ENCODE assay signal across 11 mouse cellular contexts in genomic region chr1:75457710-75458024, GRCm38 (mm10). TPM values are rescaled to one million over a fixed set of nuclear protein-coding genes. Genes with fewer than 3 reads are reported as not detected.
DNase-seq lines count a peak whose midpoint lies in the region; ATAC-seq and TF ChIP-seq lines count a peak whose summit lies in the region.
"Had no signal": no experiment of that assay in that cellular context is flagged by ENCODE, and none has a peak within 500 bp of the region (broad histone marks: within the 10 kb centered on the region; RNA-seq: fewer than 3 reads in every experiment).

No protein-coding gene starts in this region.

- TF ChIP-seq CTCF in liver, embryonic 14.5 days (IDR thresholded peaks at IDR 0.05; ENCODE audit: low read depth), result no peak
- no peak for TF ChIP-seq CTCF in stomach, postnatal 0 days (IDR thresholded peaks at IDR 0.05; ENCODE audit: low read depth)

- no peaks in the 10 kb centered on the region for H3K36me3 ChIP-seq in forebrain, embryonic 10.5 days (replicated peaks)
- H3K36me3 ChIP-seq in forebrain, embryonic 16.5 days (ENCODE audit: control insufficient read depth, insufficient read depth), result no peaks in the 10 kb centered on the region
- no peaks in the 10 kb centered on the region for H3K36me3 ChIP-seq in lung, embryonic 16.5 days (ENCODE audit: control insufficient read depth, insufficient read depth, low read length)
- no peaks in the 10 kb centered on the region for H3K36me3 ChIP-seq in liver, embryonic 14.5 days (replicated peaks; ENCODE audit: control insufficient read depth, insufficient read depth, low read depth)
- no peaks in the 10 kb centered on the region for H3K36me3 ChIP-seq in stomach, postnatal 0 days (ENCODE audit: control insufficient read depth, insufficient read depth, low read length)
- H3K36me3 ChIP-seq: limb, embryonic 15.5 days had no signal

- H3K27me3 ChIP-seq in forebrain, embryonic 10.5 days (ENCODE audit: poor library complexity, severe bottlenecking), result peaks cover 98% of the 10 kb centered on the region
- peaks cover 5% of the 10 kb centered on the region; the same call in 1 of the 2 replicates for H3K27me3 ChIP-seq in forebrain, embryonic 16.5 days (replicated peaks; ENCODE audit: control insufficient read depth, insufficient read depth, low read length)
- H3K27me3 ChIP-seq in lung, embryonic 16.5 days (ENCODE audit: control insufficient read depth, insufficient read depth, low read depth, low read length), result peaks cover 30% of the 10 kb centered on the region
- peaks cover 70% of the 10 kb centered on the region for H3K27me3 ChIP-seq in liver, embryonic 14.5 days (ENCODE audit: control insufficient read depth, insufficient read depth, low read length)
- H3K27me3 ChIP-seq in stomach, postnatal 0 days (ENCODE audit: control insufficient read depth, insufficient read depth, low read length), result no peaks in the 10 kb centered on the region; the same call in 1 of the 2 replicates

- DNase-seq in forebrain, embryonic 10.5 days (ENCODE audit: extremely low spot score, low spot score), result no peak
- DNase-seq in lung, adult 18-20 months, result no peak
- no peak for DNase-seq in liver, embryonic 14.5 days (ENCODE audit: low read depth in 3 of 3, low spot score in 3 of 3)
- DNase-seq in stomach, postnatal 0 days (ENCODE audit: low spot score), result no peak
- no peak for DNase-seq in layer of hippocampus, postnatal 36 days
- no peak for DNase-seq in testis, postnatal 10 days (ENCODE audit: low spot score)
- DNase-seq: gastrocnemius, postnatal 14 days had no signal

- H3K4me3 ChIP-seq in forebrain, embryonic 10.5 days, result peak overlapping the region; percentile 50
- no peak overlapping the region for H3K4me3 ChIP-seq in forebrain, embryonic 16.5 days (replicated peaks; ENCODE audit: low read length)
- H3K4me3 ChIP-seq in lung, embryonic 16.5 days (ENCODE audit: low read length), result no peak overlapping the region
- no peak overlapping the region for H3K4me3 ChIP-seq in liver, embryonic 14.5 days (ENCODE audit: insufficient read depth in 1 of 2, low read depth in 2 of 2, low read length in 2 of 2)
- no peak overlapping the region for H3K4me3 ChIP-seq in stomach, postnatal 0 days (ENCODE audit: low read depth, low read length)

- ATAC-seq in forebrain, embryonic 16.5 days, result no peak
- ATAC-seq in lung, embryonic 16.5 days (ENCODE audit: low read depth), result 0 out of 2 replicates have a peak, but pooled peaks have one; percentile 11
- ATAC-seq in liver, embryonic 14.5 days (ENCODE audit: insufficient read depth), result no peak
- ATAC-seq in stomach, postnatal 0 days (ENCODE audit: low FRiP score, low TSS enrichment), result peak; percentile 29; the same call in 1 of the 2 replicates
- ATAC-seq: activated CD4-positive, CD25-positive, alpha-beta regulatory T cell, adult 4 months had no signal

- no peak overlapping the region for H3K4me2 ChIP-seq in forebrain, embryonic 16.5 days (ENCODE audit: low read length)
- peak overlapping the region; percentile 57; the same call in 1 of the 2 replicates for H3K4me2 ChIP-seq in lung, embryonic 16.5 days (ENCODE audit: low read depth, low read length)
- peak overlapping the region; percentile 23; the same call in 1 of the 2 replicates for H3K4me2 ChIP-seq in liver, embryonic 14.5 days (ENCODE audit: low read depth)
- H3K4me2 ChIP-seq in stomach, postnatal 0 days (replicated peaks; ENCODE audit: low read depth), result peak overlapping the region; percentile 56; the same call in 1 of the 2 replicates

- no peaks in the 10 kb centered on the region for H3K9me3 ChIP-seq in forebrain, embryonic 10.5 days
- H3K9me3 ChIP-seq in forebrain, embryonic 16.5 days (ENCODE audit: control insufficient read depth, low read length), result no peaks in the 10 kb centered on the region
- H3K9me3 ChIP-seq in lung, embryonic 16.5 days (ENCODE audit: control insufficient read depth, low read length), result no peaks in the 10 kb centered on the region
- H3K9me3 ChIP-seq in liver, embryonic 14.5 days (ENCODE audit: control insufficient read depth, low read length), result no peaks in the 10 kb centered on the region
- H3K9me3 ChIP-seq in stomach, postnatal 0 days (ENCODE audit: control insufficient read depth, low read length), result no peaks in the 10 kb centered on the region
- H3K9me3 ChIP-seq: limb, embryonic 15.5 days had no signal

- under 1% methylated on average over 9 of the region's 10 CpGs for WGBS in forebrain, embryonic 10.5 days
- 5% methylated on average over 9 of the region's 10 CpGs for WGBS in forebrain, embryonic 16.5 days
- 7% methylated on average over 8 of the region's 10 CpGs for WGBS in lung, embryonic 16.5 days
- 4% methylated on average over 10 of the region's 10 CpGs for WGBS in liver, embryonic 14.5 days (ENCODE audit: insufficient replicate concordance)
- WGBS in stomach, postnatal 0 days, result 8% methylated on average over 7 of the region's 10 CpGs

- no peak for TF ChIP-seq EP300 in liver, embryonic 14.5 days (IDR thresholded peaks at IDR 0.05; ENCODE audit: low read depth)
- TF ChIP-seq EP300 in stomach, postnatal 0 days (optimal IDR thresholded peaks at IDR 0.05), result no peak

- peak overlapping the region; percentile 85 for H3K27ac ChIP-seq in forebrain, embryonic 10.5 days
- no peak overlapping the region for H3K27ac ChIP-seq in forebrain, embryonic 16.5 days (ENCODE audit: low read length)
- no peak overlapping the region for H3K27ac ChIP-seq in lung, embryonic 16.5 days (ENCODE audit: low read length)
- H3K27ac ChIP-seq in liver, embryonic 14.5 days, result no peak overlapping the region
- peak overlapping the region; percentile 63; the same call in 1 of the 2 replicates for H3K27ac ChIP-seq in stomach, postnatal 0 days (replicated peaks)

- H3K9ac ChIP-seq in forebrain, embryonic 16.5 days (replicated peaks; ENCODE audit: low read depth, low read length), result no peak overlapping the region; the same call in 1 of the 2 replicates
- no peak overlapping the region; the same call in 1 of the 2 replicates for H3K9ac ChIP-seq in lung, embryonic 16.5 days (ENCODE audit: low read length)
- H3K9ac ChIP-seq in liver, embryonic 14.5 days (replicated peaks), result no peak overlapping the region
- no peak overlapping the region for H3K9ac ChIP-seq in stomach, postnatal 0 days (ENCODE audit: low read length)
- H3K9ac ChIP-seq: limb, embryonic 15.5 days had no signal

- peaks cover 70% of the 10 kb centered on the region for H3K4me1 ChIP-seq in forebrain, embryonic 10.5 days
- peaks cover 28% of the 10 kb centered on the region for H3K4me1 ChIP-seq in forebrain, embryonic 16.5 days (replicated peaks; ENCODE audit: control insufficient read depth, insufficient read depth, low read length)
- H3K4me1 ChIP-seq in lung, embryonic 16.5 days (replicated peaks; ENCODE audit: control insufficient read depth, insufficient read depth, low read length), result peaks cover 13% of the 10 kb centered on the region
- H3K4me1 ChIP-seq in liver, embryonic 14.5 days (replicated peaks; ENCODE audit: control insufficient read depth in 2 of 2, insufficient read depth in 2 of 2, low read length in 1 of 2), result peaks cover 3 to 15% of the 10 kb centered on the region in 2 experiments; a peak in 3 of 4 replicates
- H3K4me1 ChIP-seq in stomach, postnatal 0 days (replicated peaks; ENCODE audit: control insufficient read depth, insufficient read depth), result 0 out of 2 replicates have a peak, but pooled peaks cover 3% of the 10 kb centered on the region

RNA-seq across cellular contexts. Expression of gene Asic4, which starts 7.4 kb away (rescaled TPM):
- 3.1 and 3.4 TPM in 2 replicates for polyA plus RNA-seq in forebrain, embryonic 10.5 days (2016; fragmentation: Nextera tagmentation; extraction: Ambion mirVana)
- 4.0 and 7.2 TPM in 2 replicates for polyA plus RNA-seq in forebrain, embryonic 16.5 days (2015; fragmentation: Nextera tagmentation; extraction: Ambion mirVana)
- 0.05 and 0.11 TPM in 2 replicates for polyA plus RNA-seq in lung, embryonic 16.5 days (2015; fragmentation: Nextera tagmentation; extraction: Ambion mirVana)
- polyA plus RNA-seq in liver, embryonic 14.5 days (2012; rRNA removed), result 0.03 TPM in 2 replicates
- not detected in 2 replicates for polyA plus RNA-seq in liver, embryonic 14.5 days (2014; fragmentation: Nextera tagmentation; extraction: Ambion mirVana)
- 0.55 and 0.63 TPM in 2 replicates for polyA plus RNA-seq in stomach, postnatal 0 days (2015; fragmentation: Nextera tagmentation; extraction: Ambion mirVana)
- total RNA-seq in layer of hippocampus, postnatal 36 days (2021), result 1 to 10 TPM; 6.5 to 7.4 TPM
- total RNA-seq: gastrocnemius, postnatal 14 days had no signal
- polyA plus RNA-seq: activated CD4-positive, CD25-positive, alpha-beta regulatory T cell, adult 4 months had no signal

RNA-seq across cellular contexts. Expression of gene Chpf, which starts 21.4 kb away (rescaled TPM):
- 20.1 and 20.5 TPM in 2 replicates for polyA plus RNA-seq in forebrain, embryonic 10.5 days (2016; fragmentation: Nextera tagmentation; extraction: Ambion mirVana)
- 28.1 and 29.2 TPM in 2 replicates for polyA plus RNA-seq in forebrain, embryonic 16.5 days (2015; fragmentation: Nextera tagmentation; extraction: Ambion mirVana)
- 22.9 and 25.2 TPM in 2 replicates for polyA plus RNA-seq in lung, embryonic 16.5 days (2015; fragmentation: Nextera tagmentation; extraction: Ambion mirVana)
- polyA plus RNA-seq in liver, embryonic 14.5 days (2012; rRNA removed), result 5.0 and 5.2 TPM in 2 replicates
- 2.8 and 3.6 TPM in 2 replicates for polyA plus RNA-seq in liver, embryonic 14.5 days (2014; fragmentation: Nextera tagmentation; extraction: Ambion mirVana)
- 24.6 and 25.2 TPM in 2 replicates for polyA plus RNA-seq in stomach, postnatal 0 days (2015; fragmentation: Nextera tagmentation; extraction: Ambion mirVana)
- 10 to 100 TPM; 76.8 to 82.8 TPM for total RNA-seq in layer of hippocampus, postnatal 36 days (2021)

RNA-seq across cellular contexts. Expression of gene Tmem198, which starts 21.7 kb away (rescaled TPM):
- polyA plus RNA-seq in forebrain, embryonic 10.5 days (2016; fragmentation: Nextera tagmentation; extraction: Ambion mirVana), result 4.5 and 6.1 TPM in 2 replicates
- polyA plus RNA-seq in forebrain, embryonic 16.5 days (2015; fragmentation: Nextera tagmentation; extraction: Ambion mirVana), result 59.8 and 60.5 TPM in 2 replicates
- 0.65 and 1.3 TPM in 2 replicates for polyA plus RNA-seq in lung, embryonic 16.5 days (2015; fragmentation: Nextera tagmentation; extraction: Ambion mirVana)
- 0.13 and 0.18 TPM in 2 replicates for polyA plus RNA-seq in liver, embryonic 14.5 days (2012; rRNA removed)
- polyA plus RNA-seq in liver, embryonic 14.5 days (2014; fragmentation: Nextera tagmentation; extraction: Ambion mirVana), result 0.09 TPM in 1 of 2 replicates, not detected in the other
- polyA plus RNA-seq in stomach, postnatal 0 days (2015; fragmentation: Nextera tagmentation; extraction: Ambion mirVana), result 1.4 and 1.7 TPM in 2 replicates
- total RNA-seq in layer of hippocampus, postnatal 36 days (2021), result 10 to 100 TPM; 68.8 to 71.4 TPM

RNA-seq across cellular contexts. Expression of gene Gmppa, which starts 21.9 kb away (rescaled TPM):
- polyA plus RNA-seq in forebrain, embryonic 10.5 days (2016; fragmentation: Nextera tagmentation; extraction: Ambion mirVana), result 55.9 and 60.1 TPM in 2 replicates
- polyA plus RNA-seq in forebrain, embryonic 16.5 days (2015; fragmentation: Nextera tagmentation; extraction: Ambion mirVana), result 86.4 and 93.1 TPM in 2 replicates
- 80.5 and 92.4 TPM in 2 replicates for polyA plus RNA-seq in lung, embryonic 16.5 days (2015; fragmentation: Nextera tagmentation; extraction: Ambion mirVana)
- 34.3 and 38.2 TPM in 2 replicates for polyA plus RNA-seq in liver, embryonic 14.5 days (2012; rRNA removed)
- polyA plus RNA-seq in liver, embryonic 14.5 days (2014; fragmentation: Nextera tagmentation; extraction: Ambion mirVana), result 22.8 and 31.1 TPM in 2 replicates
- polyA plus RNA-seq in stomach, postnatal 0 days (2015; fragmentation: Nextera tagmentation; extraction: Ambion mirVana), result 85.2 and 98.6 TPM in 2 replicates
- 10 to 100 TPM; 63.6 to 73.5 TPM for total RNA-seq in layer of hippocampus, postnatal 36 days (2021)

RNA-seq across cellular contexts. Expression of gene Obsl1, which starts 48.6 kb away (rescaled TPM):
- polyA plus RNA-seq in forebrain, embryonic 10.5 days (2016; fragmentation: Nextera tagmentation; extraction: Ambion mirVana), result 34.5 and 35.8 TPM in 2 replicates
- 19.6 and 21.6 TPM in 2 replicates for polyA plus RNA-seq in forebrain, embryonic 16.5 days (2015; fragmentation: Nextera tagmentation; extraction: Ambion mirVana)
- 46.3 and 48.0 TPM in 2 replicates for polyA plus RNA-seq in lung, embryonic 16.5 days (2015; fragmentation: Nextera tagmentation; extraction: Ambion mirVana)
- 7.7 and 9.7 TPM in 2 replicates for polyA plus RNA-seq in liver, embryonic 14.5 days (2012; rRNA removed)
- polyA plus RNA-seq in liver, embryonic 14.5 days (2014; fragmentation: Nextera tagmentation; extraction: Ambion mirVana), result 5.3 and 6.8 TPM in 2 replicates
- 17.9 and 21.2 TPM in 2 replicates for polyA plus RNA-seq in stomach, postnatal 0 days (2015; fragmentation: Nextera tagmentation; extraction: Ambion mirVana)
- 10 to 100 TPM; 24.1 to 26.3 TPM for total RNA-seq in layer of hippocampus, postnatal 36 days (2021)
- polyA plus RNA-seq: activated CD4-positive, CD25-positive, alpha-beta regulatory T cell, adult 4 months had no signal

Comparison
In these comparisons a context has a peak if more than half of its experiments do, and no peak if none do; other contexts are left out.
1. H3K27ac ChIP-seq: peak in forebrain, embryonic 10.5 days (single experiment) and stomach, postnatal 0 days (single experiment); none in forebrain, embryonic 16.5 days (single experiment), lung, embryonic 16.5 days (single experiment) and liver, embryonic 14.5 days (single experiment).
2. ATAC-seq: peak in lung, embryonic 16.5 days (single experiment) and stomach, postnatal 0 days (single experiment); none in forebrain, embryonic 16.5 days (single experiment) and liver, embryonic 14.5 days (single experiment).